Mouse (Mus musculus) liver, embryonic 14.5 days (tissue): Measurements from ENCODE around the gene Smlr1.

ENCODE experiments used
- CTCF ChIP-seq: IDR thresholded peaks from 2 replicates; pipeline ENCODE4 v1.5.1; 2016; ENCODE audit warnings: antibody characterized with exemption, low read depth, control low read depth
- EP300 ChIP-seq: IDR thresholded peaks from 2 replicates; pipeline ENCODE4 v1.6.1; 2016; ENCODE audit warnings: antibody characterized with exemption, low read depth

DNA sequence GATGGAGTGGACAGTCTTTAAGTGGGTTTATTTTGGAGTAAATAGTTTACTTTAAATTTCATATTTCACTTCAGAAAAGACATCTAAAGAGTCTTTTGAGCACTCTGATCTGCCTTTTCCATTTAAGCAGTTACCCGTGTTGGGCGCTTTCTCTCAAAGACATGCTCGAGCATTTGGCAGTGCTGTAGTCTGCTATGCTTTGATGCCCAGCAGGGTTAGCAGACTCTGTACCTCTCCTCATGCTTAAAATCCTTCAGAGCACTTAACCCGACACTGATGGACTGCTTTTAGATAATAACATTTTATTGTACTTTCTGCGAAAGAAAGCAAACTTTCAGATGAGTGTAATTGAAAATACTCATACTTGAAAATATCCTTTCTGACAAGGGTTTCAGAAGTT lies 32.8 kb downstream of the Smlr1 start:
- TF ChIP-seq CTCF (no peak), EP300 (no peak)
